Mouse (Mus musculus) testis, adult 2 months (tissue): ENCODE measurements at regions not wholly inside any gene's neighbourhood (a gene's known extent, or its start where the extent isn't known, plus 50 kb on each side); places are given as distances from the start of the nearest gene placed in this dataset.

ENCODE experiments used
- H3K27ac ChIP-seq: fragments of 200-500 bp; 2 replicates; pipeline ENCODE4 v1.5.1; 2012; ENCODE audit warnings: low read depth, low read length; ENCODE audit not compliant: control insufficient read depth, insufficient read depth
- H3K27me3 ChIP-seq: fragments of 200-500 bp; 2 replicates; pipeline ENCODE4 v1.6.1; 2012; ENCODE audit warnings: mild to moderate bottlenecking, low read length, moderate library complexity; ENCODE audit not compliant: control insufficient read depth, insufficient read depth
- H3K36me3 ChIP-seq: fragments of 200-500 bp; 2 replicates; pipeline ENCODE4 v1.6.1; 2012; ENCODE audit warnings: mild to moderate bottlenecking, low read length; ENCODE audit not compliant: control insufficient read depth, insufficient read depth
- H3K4me1 ChIP-seq: fragments of 200-500 bp; 2 replicates; pipeline ENCODE4 v1.6.1; 2012; ENCODE audit warnings: low read length; ENCODE audit not compliant: control insufficient read depth, insufficient read depth
- H3K4me3 ChIP-seq: fragments of 200-500 bp; 2 replicates; pipeline ENCODE4 v1.5.1; 2012; ENCODE audit warnings: low read depth, mild to moderate bottlenecking, low read length, moderate library complexity, mixed read lengths; ENCODE audit not compliant: control insufficient read depth
- CTCF ChIP-seq: fragments of 200-500 bp; IDR thresholded peaks from 2 replicates; pipeline ENCODE4 v1.5.1; 2012; ENCODE audit warnings: low read depth, mild to moderate bottlenecking, inconsistent platforms, low read length, moderate library complexity; ENCODE audit not compliant: control insufficient read depth, insufficient read depth, insufficient replicate concordance
- POLR2A ChIP-seq: fragments of 200-500 bp; IDR thresholded peaks from 2 replicates; pipeline ENCODE4 v1.6.1; 2012; ENCODE audit warnings: low read depth, mild to moderate bottlenecking, inconsistent platforms, low read length, moderate library complexity; ENCODE audit not compliant: control insufficient read depth

GRCm38 (mm10) chr5:42523116-42524113, 455.7 kb downstream of the Gm16223 start:
- no peaks in the 10 kb centered on the region for H3K4me1 ChIP-seq
- H3K27ac ChIP-seq: no peak overlapping the region
- no peak overlapping the region for H3K4me3 ChIP-seq
- no peaks in the 10 kb centered on the region for H3K36me3 ChIP-seq
- H3K27me3 ChIP-seq: no peaks in the 10 kb centered on the region
- TF ChIP-seq CTCF: no peak
- TF ChIP-seq POLR2A: no peak

- Histone ChIP-seq H3K36me3 (no peaks in the 10 kb centered on the region), H3K27me3 (no peaks in the 10 kb centered on the region), H3K27ac (no peak overlapping the region), H3K4me1 (no peaks in the 10 kb centered on the region), H3K4me3 (no peak overlapping the region)
- TF ChIP-seq CTCF: no peak
- no peak for TF ChIP-seq POLR2A
Observed at GRCm38 (mm10) chr5:42525431-42525830, 457.7 kb downstream of the Gm16223 start.

- no peaks in the 10 kb centered on the region for H3K4me1 ChIP-seq
- no peaks in the 10 kb centered on the region for H3K36me3 ChIP-seq
- H3K27me3 ChIP-seq: no peaks in the 10 kb centered on the region
- no peak for TF ChIP-seq CTCF
- TF ChIP-seq POLR2A: no peak
- H3K4me3 ChIP-seq: no peak overlapping the region
- no peak overlapping the region for H3K27ac ChIP-seq
Observed at GRCm38 (mm10) chr5:42560537-42560936, 492.8 kb downstream of the Gm16223 start.

DNA sequence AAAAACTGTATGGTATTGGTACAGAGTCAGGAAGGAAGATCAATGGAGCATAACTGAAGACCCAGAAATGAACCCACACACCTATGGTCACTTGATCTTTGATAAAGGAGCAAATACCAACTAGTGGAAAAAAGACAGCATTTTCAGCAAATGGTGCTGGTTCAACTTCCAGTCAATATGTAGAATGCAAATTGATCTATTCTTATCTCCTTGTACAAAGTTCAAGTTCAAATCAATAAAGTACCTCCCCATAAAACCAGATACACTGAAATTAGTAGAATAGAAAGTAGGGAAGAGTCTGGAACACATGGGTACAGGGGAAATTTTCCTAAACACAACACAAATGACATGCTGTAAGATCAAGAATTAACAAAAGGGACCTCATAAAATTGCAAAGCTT, 495.6 kb downstream of the Gm16223 start:
- H3K27ac ChIP-seq: no peak overlapping the region
- TF ChIP-seq CTCF: no peak
- TF ChIP-seq POLR2A: no peak

GRCm38 (mm10) chr5:42575971-42576370, 508.2 kb downstream of the Gm16223 start:
- H3K36me3 ChIP-seq: no peaks in the 10 kb centered on the region
- H3K4me3 ChIP-seq: peak overlapping the region; percentile 54
- H3K4me1 ChIP-seq: no peaks in the 10 kb centered on the region
- TF ChIP-seq POLR2A (peak; percentile 17; the same call in 1 of the 2 replicates), CTCF (no peak)
- H3K27me3 ChIP-seq: no peaks in the 10 kb centered on the region
- H3K27ac ChIP-seq: no peak overlapping the region

More for the DNA sequence above, 495.6 kb downstream of the Gm16223 start:
- Histone ChIP-seq H3K4me1 (no peaks in the 10 kb centered on the region), H3K4me3 (no peak overlapping the region), H3K27me3 (no peaks in the 10 kb centered on the region), H3K36me3 (no peaks in the 10 kb centered on the region)

DNA sequence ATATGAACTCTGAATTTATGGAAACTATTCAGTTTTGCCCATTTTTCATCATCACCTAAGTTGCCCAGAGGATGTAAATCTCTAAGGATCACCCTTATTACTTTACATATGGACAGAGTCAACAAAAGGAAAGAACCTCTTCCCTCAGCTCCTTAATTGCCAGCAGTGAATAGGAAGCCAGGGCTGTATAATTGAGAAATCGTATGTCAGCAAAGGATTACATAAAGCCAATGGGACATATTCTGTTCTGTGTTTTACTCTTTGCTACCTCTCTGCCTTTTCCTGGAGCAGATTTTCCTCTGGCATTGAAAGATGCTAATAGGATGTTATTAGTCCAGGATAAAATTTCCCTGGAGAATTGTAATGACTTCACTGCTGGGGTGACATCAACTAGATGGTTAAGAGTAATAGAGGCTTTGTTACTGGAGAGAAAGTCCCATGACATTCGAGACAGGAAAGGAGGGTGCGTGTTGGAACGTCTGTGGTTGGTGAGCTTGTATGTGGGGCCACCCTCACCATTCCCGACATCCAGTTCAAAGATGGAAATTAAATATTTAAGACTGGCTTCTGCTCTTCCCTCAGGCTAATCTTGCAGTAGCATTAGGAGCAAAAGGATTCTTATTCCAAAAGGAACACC, 510.6 kb downstream of the Gm16223 start:
- Histone ChIP-seq H3K27me3 (no peaks in the 10 kb centered on the region), H3K4me1 (no peaks in the 10 kb centered on the region), H3K4me3 (no peak overlapping the region), H3K27ac (no peak overlapping the region), H3K36me3 (no peaks in the 10 kb centered on the region)
- TF ChIP-seq POLR2A: no peak
- no peak for TF ChIP-seq CTCF

- no peak overlapping the region for H3K4me3 ChIP-seq
- H3K27me3 ChIP-seq: no peaks in the 10 kb centered on the region
- no peak for TF ChIP-seq CTCF
- H3K27ac ChIP-seq: no peak overlapping the region
- no peaks in the 10 kb centered on the region for H3K36me3 ChIP-seq
- H3K4me1 ChIP-seq: no peaks in the 10 kb centered on the region
Observed at GRCm38 (mm10) chr5:42620698-42621097, 552.9 kb downstream of the Gm16223 start.
